Comparison of ENCODE assay signal across 13 mouse cellular contexts in genomic region chr2:165515178-165515728, GRCm38 (mm10). TPM values are rescaled to one million over a fixed set of nuclear protein-coding genes. Genes with fewer than 3 reads are reported as not detected.
"Had no signal": no experiment of that assay in that cellular context is flagged by ENCODE, and none has a peak within 500 bp of the region (broad histone marks: within the 10 kb centered on the region; RNA-seq: fewer than 3 reads in every experiment).

No protein-coding gene starts in this region.

- DNase-seq: kidney, adult 9 months; kidney, postnatal 10 days; liver, embryonic 13.5 days; lung, adult 18-20 months; midbrain, embryonic 14.5 days; thymus, adult 18-20 months; thymus, postnatal 36 days had no signal

- H3K36me3 ChIP-seq: liver, embryonic 13.5 days; neural tube, embryonic 12.5 days had no signal

- ATAC-seq: inflammation-experienced regulatory T-cells, adult 6 months; intestine, postnatal 0 days had no signal

- H3K27me3 ChIP-seq: liver, embryonic 13.5 days had no signal

- H3K9ac ChIP-seq: liver, embryonic 13.5 days; neural tube, embryonic 12.5 days had no signal

- H3K4me1 ChIP-seq: liver, embryonic 13.5 days had no signal

- H3K27ac ChIP-seq: layer of hippocampus, adult 2 months; left cerebral cortex, adult 2 months; liver, embryonic 13.5 days; neural tube, embryonic 12.5 days had no signal

- H3K9me3 ChIP-seq: liver, embryonic 13.5 days; neural tube, embryonic 12.5 days had no signal

- H3K4me3 ChIP-seq: layer of hippocampus, adult 2 months; left cerebral cortex, adult 2 months; liver, embryonic 13.5 days; neural tube, embryonic 12.5 days had no signal

- H3K4me2 ChIP-seq: liver, embryonic 13.5 days; neural tube, embryonic 12.5 days had no signal

RNA-seq across cellular contexts. Expression of gene Slc2a10, which starts 11.7 kb away (rescaled TPM):
- polyA plus RNA-seq: inflammation-experienced regulatory T-cells, adult 6 months had no signal

RNA-seq across cellular contexts. Expression of gene Slc13a3, which starts 42.2 kb away (rescaled TPM):
- polyA plus RNA-seq: inflammation-experienced regulatory T-cells, adult 6 months; intestine, postnatal 0 days; limb, embryonic 11.5 days had no signal
